Mouse (Mus musculus): ENCODE measurements at regions not wholly inside any gene's neighbourhood (a gene's known extent, or its start where the extent isn't known, plus 50 kb on each side); places are given as distances from the start of the nearest gene placed in this dataset.

DNA sequence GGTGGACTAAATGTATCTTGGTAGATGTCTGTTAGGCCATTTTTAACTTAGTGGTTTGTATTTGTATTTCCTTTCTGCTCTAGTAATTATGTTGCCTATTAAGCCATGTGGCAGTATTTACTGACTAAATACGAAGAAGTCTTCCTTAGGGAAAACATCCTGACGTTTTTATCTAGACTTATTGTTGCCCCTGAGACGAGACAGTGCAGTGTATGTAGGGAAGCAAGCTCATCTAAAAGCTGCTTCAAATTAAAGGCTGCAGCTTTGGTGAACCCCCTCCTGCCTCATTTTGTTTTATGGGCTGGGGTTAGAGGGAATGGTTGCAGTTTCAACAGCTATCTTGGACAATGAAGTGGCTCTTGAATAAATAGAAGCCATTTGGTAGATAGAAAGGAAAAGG is 54.6 kb upstream of the C1galt1 start:
- no peak overlapping the region for H3K9ac ChIP-seq (ENCODE audit: low read depth, poor library complexity, severe bottlenecking)
- H3K9me3 ChIP-seq (replicated peaks; ENCODE audit: control insufficient read depth, insufficient read depth, low read length, poor library complexity, severe bottlenecking) = no peaks in the 10 kb centered on the region
- H3K36me3 ChIP-seq (ENCODE audit: control insufficient read depth, insufficient read depth, low read length, poor library complexity, severe bottlenecking) = no peaks in the 10 kb centered on the region
- no peak overlapping the region for H3K27ac ChIP-seq (ENCODE audit: insufficient read depth, low read length)
- H3K4me1 ChIP-seq (ENCODE audit: control insufficient read depth, insufficient read depth, low read length) = no peaks in the 10 kb centered on the region
- TF ChIP-seq EP300 (IDR thresholded peaks at IDR 0.05; ENCODE audit: insufficient read depth, low read depth, low read length) (no peak), CTCF (IDR thresholded peaks at IDR 0.05; ENCODE audit: low read depth, low read length) (no peak), POLR2A (IDR thresholded peaks at IDR 0.05; ENCODE audit: insufficient read depth, low read length) (no peak)
- H3K27me3 ChIP-seq (ENCODE audit: control insufficient read depth, insufficient read depth, low read length, poor library complexity, severe bottlenecking) = no peaks in the 10 kb centered on the region
- H3K4me3 ChIP-seq (ENCODE audit: low read depth, low read length) = no peak overlapping the region

DNA sequence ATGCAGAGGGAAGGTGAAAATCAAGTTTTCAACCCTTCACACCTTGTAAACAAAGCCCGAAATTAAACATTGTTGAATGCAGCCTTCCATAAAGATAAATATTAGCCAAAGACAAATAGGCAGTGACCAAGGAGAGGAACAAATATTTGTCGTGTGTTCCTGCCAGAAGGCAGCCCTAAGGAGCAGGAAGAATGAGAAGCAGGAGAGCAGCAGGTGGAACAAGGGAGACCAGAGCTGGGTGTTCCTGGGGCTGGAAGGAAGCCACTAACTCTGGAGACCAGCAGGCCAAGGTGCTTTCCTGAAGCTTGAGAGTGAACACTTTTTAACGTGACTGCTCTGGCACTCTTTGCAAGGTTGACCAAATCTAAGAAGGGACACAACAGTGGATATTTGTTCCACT is 55.6 kb upstream of the C1galt1 start:
- Histone ChIP-seq H3K36me3 (ENCODE audit: control insufficient read depth, insufficient read depth, low read length, poor library complexity, severe bottlenecking) (no peaks in the 10 kb centered on the region), H3K9ac (ENCODE audit: low read depth, poor library complexity, severe bottlenecking) (no peak overlapping the region), H3K27ac (ENCODE audit: insufficient read depth, low read length) (no peak overlapping the region), H3K9me3 (replicated peaks; ENCODE audit: control insufficient read depth, insufficient read depth, low read length, poor library complexity, severe bottlenecking) (no peaks in the 10 kb centered on the region), H3K4me1 (ENCODE audit: control insufficient read depth, insufficient read depth, low read length) (no peaks in the 10 kb centered on the region), H3K27me3 (ENCODE audit: control insufficient read depth, insufficient read depth, low read length, poor library complexity, severe bottlenecking) (no peaks in the 10 kb centered on the region), H3K4me3 (ENCODE audit: low read depth, low read length) (no peak overlapping the region)
- no peak for TF ChIP-seq EP300 (IDR thresholded peaks at IDR 0.05; ENCODE audit: insufficient read depth, low read depth, low read length)

DNA sequence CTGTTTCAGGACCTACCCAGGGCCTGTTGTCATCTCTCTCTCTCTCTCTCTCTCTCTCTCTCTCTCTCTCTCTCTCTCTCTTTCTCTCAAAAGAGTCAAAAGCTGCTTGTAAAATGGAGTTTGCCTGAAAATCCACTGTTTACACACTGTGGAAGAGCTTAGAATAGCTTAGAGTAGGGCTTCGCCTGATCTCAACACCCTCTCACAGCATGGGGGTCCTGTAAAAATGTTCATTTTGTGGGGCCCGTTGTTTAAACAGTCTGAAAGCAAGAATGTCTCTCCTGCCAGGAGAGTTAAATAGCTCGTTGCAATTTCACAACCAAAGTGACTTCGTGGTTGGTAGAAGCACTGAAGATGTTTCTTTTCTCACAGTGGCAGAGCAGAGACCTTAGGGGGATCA is 59.2 kb upstream of the C1galt1 start:
- Histone ChIP-seq H3K36me3 (ENCODE audit: control insufficient read depth, insufficient read depth, low read length, poor library complexity, severe bottlenecking) (no peaks in the 10 kb centered on the region), H3K27ac (ENCODE audit: insufficient read depth, low read length) (no peak overlapping the region)
- TF ChIP-seq CTCF (IDR thresholded peaks at IDR 0.05; ENCODE audit: low read depth, low read length) (no peak), POLR2A (IDR thresholded peaks at IDR 0.05; ENCODE audit: insufficient read depth, low read length) (no peak), EP300 (IDR thresholded peaks at IDR 0.05; ENCODE audit: insufficient read depth, low read depth, low read length) (no peak)

DNA sequence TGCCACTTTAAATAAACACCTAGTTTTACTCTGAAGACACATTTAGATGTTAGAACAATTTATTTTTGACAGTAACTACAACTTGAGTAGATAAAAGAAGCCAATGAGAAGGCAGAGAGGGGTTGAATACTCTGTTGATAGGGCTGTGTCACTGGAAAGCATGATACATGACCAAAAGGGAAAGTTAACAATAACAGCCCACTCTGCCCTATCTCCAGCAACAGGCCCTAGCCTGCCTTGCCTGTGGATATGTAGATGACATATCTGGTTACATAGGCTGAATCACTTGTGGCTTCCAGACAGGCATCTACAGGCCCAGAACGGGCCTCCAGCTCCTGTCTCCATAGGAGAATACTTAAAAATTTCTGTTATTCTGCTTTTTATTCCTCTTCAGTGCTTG is 61.6 kb upstream of the C1galt1 start:
- no peak overlapping the region for H3K4me3 ChIP-seq (ENCODE audit: low read depth, low read length)
- no peak overlapping the region for H3K9ac ChIP-seq (ENCODE audit: low read depth, poor library complexity, severe bottlenecking)
- H3K9me3 ChIP-seq (replicated peaks; ENCODE audit: control insufficient read depth, insufficient read depth, low read length, poor library complexity, severe bottlenecking) = no peaks in the 10 kb centered on the region
- no peaks in the 10 kb centered on the region for H3K36me3 ChIP-seq (ENCODE audit: control insufficient read depth, insufficient read depth, low read length, poor library complexity, severe bottlenecking)
- H3K27ac ChIP-seq (ENCODE audit: insufficient read depth, low read length) = no peak overlapping the region
- no peak for TF ChIP-seq CTCF (IDR thresholded peaks at IDR 0.05; ENCODE audit: low read depth, low read length)
- no peak for TF ChIP-seq EP300 (IDR thresholded peaks at IDR 0.05; ENCODE audit: insufficient read depth, low read depth, low read length)
- no peaks in the 10 kb centered on the region for H3K27me3 ChIP-seq (ENCODE audit: control insufficient read depth, insufficient read depth, low read length, poor library complexity, severe bottlenecking)
- H3K4me1 ChIP-seq (ENCODE audit: control insufficient read depth, insufficient read depth, low read length) = no peaks in the 10 kb centered on the region

More for the DNA sequence above, 59.2 kb upstream of the C1galt1 start:
- H3K9ac ChIP-seq (ENCODE audit: low read depth, poor library complexity, severe bottlenecking) = no peak overlapping the region
- H3K27me3 ChIP-seq (ENCODE audit: control insufficient read depth, insufficient read depth, low read length, poor library complexity, severe bottlenecking) = no peaks in the 10 kb centered on the region
- H3K4me3 ChIP-seq (ENCODE audit: low read depth, low read length) = no peak overlapping the region
- H3K4me1 ChIP-seq (ENCODE audit: control insufficient read depth, insufficient read depth, low read length) = no peaks in the 10 kb centered on the region
- no peaks in the 10 kb centered on the region for H3K9me3 ChIP-seq (replicated peaks; ENCODE audit: control insufficient read depth, insufficient read depth, low read length, poor library complexity, severe bottlenecking)

DNA sequence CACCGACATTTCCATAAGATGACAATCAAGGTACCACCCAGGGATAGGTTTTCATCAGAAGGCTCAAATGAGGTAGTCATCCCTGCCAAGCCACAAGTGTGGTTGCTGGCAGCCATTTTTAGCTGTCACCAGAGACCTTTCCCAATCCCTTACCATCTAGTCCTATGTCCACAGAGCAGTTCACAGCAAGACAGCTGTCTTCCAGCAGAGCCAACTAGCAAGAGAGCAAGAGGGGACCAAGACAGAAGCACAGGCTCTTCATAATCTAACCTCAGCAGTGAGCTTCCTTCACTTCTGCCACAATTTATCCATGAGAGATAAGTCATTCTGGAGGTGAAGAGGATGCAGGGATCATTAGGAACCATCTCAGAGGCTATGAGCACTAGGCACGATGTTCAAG is 64.7 kb upstream of the C1galt1 start:
- TF ChIP-seq EP300 (IDR thresholded peaks at IDR 0.05; ENCODE audit: insufficient read depth, low read depth, low read length) (no peak), POLR2A (IDR thresholded peaks at IDR 0.05; ENCODE audit: insufficient read depth, low read length) (no peak), CTCF (IDR thresholded peaks at IDR 0.05; ENCODE audit: low read depth, low read length) (no peak)
- no peaks in the 10 kb centered on the region for H3K4me1 ChIP-seq (ENCODE audit: control insufficient read depth, insufficient read depth, low read length)
- no peaks in the 10 kb centered on the region for H3K27me3 ChIP-seq (ENCODE audit: control insufficient read depth, insufficient read depth, low read length, poor library complexity, severe bottlenecking)
- no peak overlapping the region for H3K4me3 ChIP-seq (ENCODE audit: low read depth, low read length)
- H3K27ac ChIP-seq (ENCODE audit: insufficient read depth, low read length) = no peak overlapping the region
- no peak overlapping the region for H3K9ac ChIP-seq (ENCODE audit: low read depth, poor library complexity, severe bottlenecking)
- H3K36me3 ChIP-seq (ENCODE audit: control insufficient read depth, insufficient read depth, low read length, poor library complexity, severe bottlenecking) = no peaks in the 10 kb centered on the region
- H3K9me3 ChIP-seq (replicated peaks; ENCODE audit: control insufficient read depth, insufficient read depth, low read length, poor library complexity, severe bottlenecking) = no peaks in the 10 kb centered on the region

DNA sequence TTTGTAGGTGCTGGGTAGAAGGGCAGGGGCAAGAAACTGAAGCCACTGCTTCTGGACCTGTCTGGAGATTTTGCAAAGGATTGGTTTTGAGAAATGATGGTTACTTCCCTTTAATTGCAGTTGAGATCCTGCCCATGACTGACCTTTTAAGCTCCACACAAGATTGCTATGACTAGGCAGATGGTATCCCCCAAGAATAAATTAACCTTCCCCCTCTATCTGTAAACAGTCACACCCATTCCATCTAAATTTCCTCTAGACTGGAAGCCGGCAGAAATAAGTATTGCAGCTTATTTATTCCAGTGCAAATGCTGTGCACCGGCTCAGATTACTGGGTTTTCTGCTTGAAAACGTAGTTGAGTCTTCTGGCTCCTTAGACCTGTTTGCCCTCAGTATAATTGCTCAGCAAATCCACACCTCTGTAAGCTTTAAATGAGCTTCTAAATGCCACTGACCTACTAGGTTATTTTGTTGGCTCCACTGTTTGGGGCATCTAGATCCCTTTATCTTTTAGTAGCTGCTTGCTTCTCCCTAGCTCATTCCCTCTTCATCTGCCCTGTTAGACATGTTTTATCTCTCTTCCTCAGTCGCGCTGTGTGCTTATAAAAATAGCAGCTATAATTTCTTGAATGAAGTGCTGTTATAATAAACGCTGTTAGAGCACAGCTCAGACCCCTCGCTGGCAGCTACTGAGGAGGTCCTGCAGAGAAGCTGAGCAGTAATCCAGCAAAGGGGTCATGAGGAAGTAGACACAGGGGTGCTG is 65.8 kb upstream of the C1galt1 start:
- Histone ChIP-seq H3K27ac (ENCODE audit: insufficient read depth, low read length) (no peak overlapping the region), H3K4me1 (ENCODE audit: control insufficient read depth, insufficient read depth, low read length) (no peaks in the 10 kb centered on the region), H3K36me3 (ENCODE audit: control insufficient read depth, insufficient read depth, low read length, poor library complexity, severe bottlenecking) (no peaks in the 10 kb centered on the region), H3K9ac (ENCODE audit: low read depth, poor library complexity, severe bottlenecking) (no peak overlapping the region), H3K4me3 (ENCODE audit: low read depth, low read length) (no peak overlapping the region), H3K27me3 (ENCODE audit: control insufficient read depth, insufficient read depth, low read length, poor library complexity, severe bottlenecking) (no peaks in the 10 kb centered on the region), H3K9me3 (replicated peaks; ENCODE audit: control insufficient read depth, insufficient read depth, low read length, poor library complexity, severe bottlenecking) (no peaks in the 10 kb centered on the region)
- no peak for TF ChIP-seq CTCF (IDR thresholded peaks at IDR 0.05; ENCODE audit: low read depth, low read length)
- TF ChIP-seq EP300 (IDR thresholded peaks at IDR 0.05; ENCODE audit: insufficient read depth, low read depth, low read length) = no peak
- TF ChIP-seq POLR2A (IDR thresholded peaks at IDR 0.05; ENCODE audit: insufficient read depth, low read length) = no peak
